Mouse (Mus musculus): ENCODE data around the gene Arl6. TPM values are rescaled to one million over a fixed set of nuclear protein-coding genes. Genes with fewer than 3 reads are reported as not detected.

Gene Arl6
- total and polyA plus RNA-seq, 3 experiments = 0.23 to 0.77 TPM; not detected in 1

- Histone ChIP-seq H3K4me2 (ENCODE audit: insufficient read depth, low read depth, poor library complexity, severe bottlenecking) (no peak overlapping the region), H3K36me3 (replicated peaks in 1 of 2; ENCODE audit: control insufficient read depth in 1 of 2, insufficient read depth in 1 of 2, low read length in 1 of 2) (no peaks in the 10 kb centered on the region), H3K4me3 (replicated peaks in 1 of 3; ENCODE audit: low read depth in 2 of 3, low read length in 2 of 3, poor library complexity in 1 of 3) (no peak overlapping the region), H3K9ac (ENCODE audit: insufficient read depth, low read depth) (no peak overlapping the region), H3K79me2 (replicated peaks; ENCODE audit: control insufficient read depth, extremely low read depth, insufficient read depth, poor library complexity, severe bottlenecking) (no peaks in the 10 kb centered on the region), H3K27me3 (replicated peaks) (no peaks in the 10 kb centered on the region), H3K9me3 (replicated peaks; ENCODE audit: low read length) (peaks cover 5% of the 10 kb centered on the region), H3K4me1 (ENCODE audit: control insufficient read depth in 1 of 2, insufficient read depth in 2 of 2) (peaks cover 7 to 23% of the 10 kb centered on the region in 2 experiments), H3K27ac (ENCODE audit: insufficient read depth, low read depth) (no peak overlapping the region)
- dilution Hi-C loops (cut with MboI; ENCODE audit: extremely low pct_ligation_motif_present, extremely low pct_unique_long_range_greater_than_20kb, low sequenced_read_pairs) = no loop called here
- TF ChIP-seq RCOR1 (conservative IDR thresholded peaks at IDR 0.05; ENCODE audit: low read depth, low read length) (no peak), ZNF384 (IDR thresholded peaks at IDR 0.05; ENCODE audit: low read depth, low read length) (no peak), IRF4 (IDR thresholded peaks at IDR 0.05; ENCODE audit: low read depth, low read length) (no peak), USF1 (IDR thresholded peaks at IDR 0.05; ENCODE audit: low read depth, low read length) (no peak), SIN3A (IDR thresholded peaks at IDR 0.05; ENCODE audit: low read length) (no peak), TBP (conservative IDR thresholded peaks at IDR 0.05; ENCODE audit: low read depth, low read length) (no peak), BHLHE40 (IDR thresholded peaks at IDR 0.05; ENCODE audit: low read depth, low read length) (no peak), NELFE (IDR thresholded peaks at IDR 0.05; ENCODE audit: low read depth, low read length) (no peak), GABPA (IDR thresholded peaks at IDR 0.05; ENCODE audit: insufficient replicate concordance, low read depth, low read length) (no peak)
- in situ Hi-C loops (cut with MboI; ENCODE audit: low pct_ligation_motif_present, low pct_unique_long_range_greater_than_20kb, low sequenced_read_pairs) = no loop called here
- no peak for DNase-seq (ENCODE audit: extremely low read depth)
Observed at GRCm38 (mm10) chr16:59587816-59588215, 51.4 kb downstream of the Arl6 start.

- Histone ChIP-seq H3K79me2 (replicated peaks; ENCODE audit: control insufficient read depth, extremely low read depth, insufficient read depth, poor library complexity, severe bottlenecking) (no peaks in the 10 kb centered on the region), H3K27ac (ENCODE audit: insufficient read depth, low read depth) (no peak overlapping the region), H3K4me1 (ENCODE audit: control insufficient read depth in 1 of 2, insufficient read depth in 2 of 2) (peaks cover 7 to 23% of the 10 kb centered on the region in 2 experiments), H3K4me2 (ENCODE audit: insufficient read depth, low read depth, poor library complexity, severe bottlenecking) (no peak overlapping the region), H3K9me3 (replicated peaks; ENCODE audit: low read length) (peaks cover 5% of the 10 kb centered on the region), H3K36me3 (replicated peaks in 1 of 2; ENCODE audit: control insufficient read depth in 1 of 2, insufficient read depth in 1 of 2, low read length in 1 of 2) (no peaks in the 10 kb centered on the region), H3K4me3 (replicated peaks in 1 of 3; ENCODE audit: low read depth in 2 of 3, low read length in 2 of 3, poor library complexity in 1 of 3) (no peak overlapping the region), H3K9ac (ENCODE audit: insufficient read depth, low read depth) (no peak overlapping the region), H3K27me3 (replicated peaks) (no peaks in the 10 kb centered on the region)
- no peak for TF ChIP-seq HCFC1 (IDR thresholded peaks at IDR 0.05; ENCODE audit: low read depth, low read length)
- TF ChIP-seq JUND (conservative IDR thresholded peaks at IDR 0.05; ENCODE audit: low read depth, low read length) = no peak
- TF ChIP-seq ETS1 (conservative IDR thresholded peaks at IDR 0.05; ENCODE audit: low read depth, low read length) = no peak
- no peak for TF ChIP-seq NELFE (IDR thresholded peaks at IDR 0.05; ENCODE audit: low read depth, low read length)
- TF ChIP-seq POLR2A (IDR thresholded peaks at IDR 0.05; ENCODE audit: low read depth, low read length) = no peak
- TF ChIP-seq MYC (IDR thresholded peaks at IDR 0.05; ENCODE audit: low read depth, low read length) = no peak
- TF ChIP-seq ZKSCAN1 (IDR thresholded peaks at IDR 0.05; ENCODE audit: borderline replicate concordance, low read depth, low read length) = no peak
- no peak for TF ChIP-seq MAX (IDR thresholded peaks at IDR 0.05; ENCODE audit: low read length)
- dilution Hi-C loops (cut with MboI; ENCODE audit: extremely low pct_ligation_motif_present, extremely low pct_unique_long_range_greater_than_20kb, low sequenced_read_pairs) (no loop called here), in situ Hi-C loops (cut with MboI; ENCODE audit: low pct_ligation_motif_present, low pct_unique_long_range_greater_than_20kb, low sequenced_read_pairs) (no loop called here)
- DNase-seq (ENCODE audit: extremely low read depth) = no peak
Observed at GRCm38 (mm10) chr16:59586911-59587310, 52.3 kb downstream of the Arl6 start.

Measured in CH12.LX (cell line).